Mouse (Mus musculus) retina, adult 2 months (tissue): ENCODE data around the gene A930033H14Rik.
A peak's percentile ranks its signal among the peaks of the same experiment; 100 is the strongest.

Experiments used
- DNase-seq: peaks from one replicate; pipeline ENCODE4 v3.0.0-alpha.2; 2012; ENCODE audit warnings: low read depth, low spot score

Gene A930033H14Rik

DNA sequence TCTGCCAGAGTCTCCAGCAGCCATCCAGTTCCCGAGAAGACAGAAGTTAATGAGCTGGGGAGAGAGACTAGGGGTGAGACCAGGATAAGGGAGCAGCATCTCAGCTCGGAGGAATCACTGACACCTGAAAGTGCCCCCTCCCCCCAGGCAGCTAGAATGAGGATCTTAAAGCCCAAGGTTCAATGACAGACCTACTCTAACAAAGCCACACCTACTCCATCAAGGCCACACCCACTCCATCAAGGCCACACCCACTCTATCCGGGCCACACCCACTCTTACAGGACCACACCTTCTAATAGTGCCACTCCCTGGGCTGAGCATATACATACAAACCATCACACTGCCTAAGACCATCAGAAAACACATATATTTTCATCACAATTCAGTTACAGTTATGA is 24.3 kb upstream of the A930033H14Rik start:
- DNase-seq, result no peak

DNA sequence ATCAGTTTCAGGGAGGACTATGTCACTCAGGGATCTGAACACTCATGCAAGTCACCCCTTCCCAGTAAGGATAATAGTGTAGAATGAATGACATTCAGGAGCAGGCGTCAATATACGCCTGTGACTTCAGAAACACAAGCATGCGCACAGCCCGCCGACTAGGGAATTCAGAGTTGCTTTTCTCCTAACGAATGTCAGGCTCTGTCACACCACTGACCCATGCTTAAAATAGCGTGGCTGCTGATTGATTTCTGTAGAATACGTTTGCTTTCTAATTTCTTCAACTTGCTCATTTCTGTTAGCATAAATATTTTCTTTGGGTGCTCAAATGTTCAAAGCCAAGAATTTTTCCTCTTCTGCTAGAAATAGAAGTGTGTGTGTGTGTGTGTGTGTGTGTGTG is 13.1 kb upstream of the A930033H14Rik start:
- DNase-seq, result no peak

DNA sequence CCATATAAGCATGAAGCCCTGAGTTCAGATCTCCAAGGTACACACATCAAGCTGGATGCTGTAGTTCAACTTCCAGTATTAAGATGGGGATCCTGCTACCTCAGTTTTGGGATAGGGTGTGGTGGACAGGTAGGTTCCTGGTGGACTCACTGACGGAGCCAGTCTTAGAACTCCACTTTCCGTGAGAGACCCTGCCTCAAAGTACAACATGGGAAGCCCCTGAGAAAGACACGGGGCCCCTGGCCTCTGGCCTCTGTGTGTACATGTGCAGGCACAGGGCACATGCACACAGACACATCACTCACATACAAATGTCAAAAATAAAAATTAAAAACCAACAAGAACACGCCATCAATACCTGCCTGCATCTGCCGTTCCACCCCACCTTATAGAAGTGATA is 12.6 kb upstream of the A930033H14Rik start:
- DNase-seq, result no peak

DNA sequence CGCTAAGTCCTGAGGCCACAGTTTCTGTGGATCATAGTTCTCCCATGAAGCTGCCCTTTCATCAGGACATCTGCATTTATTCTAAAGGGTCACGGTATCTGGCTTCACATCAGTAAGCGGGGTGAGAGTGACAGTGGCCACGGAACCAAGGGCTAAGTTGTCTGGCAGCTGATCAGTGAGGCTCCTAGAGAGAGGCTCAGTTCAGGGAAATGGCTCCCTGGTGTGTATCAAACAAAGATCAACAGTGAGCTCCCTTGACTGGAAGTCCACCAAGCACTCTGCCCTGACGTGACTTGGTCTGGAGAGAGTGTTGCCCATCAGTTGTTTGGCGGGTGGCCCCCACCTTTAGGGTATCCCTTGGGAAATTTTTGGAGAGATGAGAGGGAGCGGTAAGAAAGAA is 11.4 kb upstream of the A930033H14Rik start:
- DNase-seq, result no peak

DNA sequence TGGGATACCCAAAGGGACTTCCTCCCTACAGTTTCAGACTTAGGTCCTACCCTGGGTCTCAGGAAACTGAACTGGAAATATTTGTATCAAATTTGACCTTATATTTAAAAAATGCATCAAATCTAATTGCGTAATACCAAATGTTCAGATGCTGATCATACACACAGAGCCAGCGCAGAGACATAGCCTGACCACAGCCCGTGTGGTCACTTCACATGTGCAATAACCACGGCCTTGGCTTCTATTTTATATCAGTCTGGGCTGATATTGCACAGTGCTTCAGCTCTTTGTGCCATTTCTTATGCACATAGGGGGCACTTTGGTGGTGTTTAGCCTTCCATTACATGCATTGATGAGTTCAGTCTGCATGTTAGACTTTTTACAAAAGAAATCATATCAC is 10.3 kb upstream of the A930033H14Rik start:
- DNase-seq, result no peak

DNA sequence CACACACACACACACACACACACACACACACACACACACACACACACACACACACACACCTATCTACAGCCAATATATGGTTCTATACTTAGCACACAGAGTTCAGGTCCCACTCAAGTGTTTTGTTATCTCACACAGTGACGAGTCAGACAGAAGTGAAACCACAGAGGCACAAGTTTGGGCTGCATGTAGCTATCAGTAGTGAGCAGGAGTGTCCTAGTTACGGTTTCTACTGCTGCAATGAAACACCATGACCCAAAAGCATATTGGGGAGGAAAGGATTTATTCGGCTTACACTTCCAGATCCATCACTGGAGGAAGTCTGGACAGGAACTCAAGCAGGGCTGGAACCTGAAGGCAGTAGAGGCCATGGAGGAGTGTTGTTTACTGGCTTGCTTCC is 9.1 kb upstream of the A930033H14Rik start:
- DNase-seq, result no peak

DNA sequence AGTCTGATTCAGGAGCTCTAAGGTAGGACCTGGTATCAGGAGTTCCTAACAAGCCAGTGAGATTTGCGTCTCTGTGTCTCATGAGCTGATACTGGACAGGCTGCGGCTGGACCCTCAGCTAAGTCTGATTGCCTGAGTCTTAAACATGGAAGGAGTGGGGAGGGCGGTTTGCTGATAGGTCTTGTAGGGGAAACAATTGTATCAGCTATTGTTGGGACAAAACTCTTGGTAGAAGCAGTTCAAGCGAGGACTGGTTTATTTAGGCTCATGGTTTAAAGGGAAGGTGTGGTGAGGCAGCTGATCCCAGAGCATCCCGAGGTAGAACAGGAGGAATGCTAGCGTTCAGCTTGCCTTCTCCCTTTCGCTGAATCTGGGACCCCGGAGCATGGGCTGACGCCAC is 8.2 kb upstream of the A930033H14Rik start:
- DNase-seq, result no peak

DNA sequence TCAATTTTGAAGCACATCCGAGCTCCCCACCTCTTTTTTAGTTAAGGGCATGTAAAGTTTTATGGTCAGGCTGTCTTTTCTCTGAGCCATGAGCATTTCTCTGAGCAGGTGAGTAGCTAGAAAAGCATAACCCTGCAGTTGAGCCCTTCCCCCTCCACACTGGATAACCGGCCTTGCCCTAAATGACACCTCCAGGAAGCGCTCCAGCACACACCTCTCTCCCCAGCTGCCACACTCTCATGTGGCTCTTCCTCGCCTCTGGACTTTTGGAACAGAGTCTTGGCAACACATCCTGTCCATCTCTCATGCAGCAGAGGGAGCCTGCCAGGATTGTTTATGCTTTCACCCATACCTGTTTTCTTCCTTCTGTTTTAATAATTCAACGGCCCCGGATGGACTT is 7.4 kb upstream of the A930033H14Rik start:
- no peak for DNase-seq

DNA sequence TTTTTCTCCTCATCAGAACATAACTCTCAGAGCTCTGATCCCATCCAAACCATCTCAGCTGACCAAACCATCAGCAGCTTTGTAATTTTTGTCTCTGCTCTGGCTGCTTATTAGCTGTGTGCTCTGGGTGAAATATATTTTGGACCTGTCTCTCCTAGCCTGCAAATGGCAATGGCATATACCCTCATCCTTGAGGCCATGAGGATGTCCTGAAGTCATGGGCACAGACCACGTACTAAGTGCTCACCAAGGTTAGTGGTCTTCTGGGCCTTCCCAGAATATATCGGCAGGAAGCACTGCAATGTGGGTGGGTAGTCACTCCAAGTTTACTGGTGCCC is 6.4 kb upstream of the A930033H14Rik start:
- no peak for DNase-seq

DNA sequence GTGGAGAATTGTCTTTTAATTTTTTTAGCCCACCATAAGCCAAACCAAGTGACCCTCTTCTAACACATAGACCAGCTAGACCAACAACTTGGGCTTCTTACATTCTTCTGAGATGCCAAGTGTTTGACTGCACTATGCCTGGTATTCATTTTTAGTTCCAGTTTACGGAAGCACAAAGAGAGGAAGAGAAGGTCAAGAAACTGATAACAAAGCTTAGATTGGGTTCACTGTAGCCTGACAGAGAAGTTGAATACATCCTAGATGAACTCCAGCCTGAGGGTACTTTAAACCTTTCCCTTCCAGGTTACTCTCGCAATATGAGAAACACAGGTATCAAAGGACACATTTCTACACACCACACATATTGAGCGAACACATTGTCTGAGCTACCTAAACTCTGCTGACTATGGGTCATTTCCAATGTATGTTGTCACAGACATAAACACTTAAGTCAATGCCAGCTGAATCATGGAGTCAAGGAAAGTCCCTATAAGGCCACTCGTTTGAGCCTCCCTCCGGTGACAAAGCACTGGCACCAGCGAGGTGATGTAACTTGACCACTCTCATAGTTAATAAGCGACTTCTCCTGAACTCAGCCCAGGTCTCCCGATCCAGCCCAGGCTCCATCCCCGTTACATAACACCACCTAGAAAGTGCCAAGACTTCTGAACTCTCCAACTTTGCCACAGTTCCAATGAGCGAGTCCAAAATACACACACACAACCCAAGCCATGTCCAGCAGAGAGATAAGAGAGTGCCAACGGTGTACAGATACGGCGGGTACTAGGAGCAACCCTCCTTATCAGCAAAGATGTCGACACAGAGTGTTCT is 5.8 kb upstream of the A930033H14Rik start:
- no peak for DNase-seq

DNA sequence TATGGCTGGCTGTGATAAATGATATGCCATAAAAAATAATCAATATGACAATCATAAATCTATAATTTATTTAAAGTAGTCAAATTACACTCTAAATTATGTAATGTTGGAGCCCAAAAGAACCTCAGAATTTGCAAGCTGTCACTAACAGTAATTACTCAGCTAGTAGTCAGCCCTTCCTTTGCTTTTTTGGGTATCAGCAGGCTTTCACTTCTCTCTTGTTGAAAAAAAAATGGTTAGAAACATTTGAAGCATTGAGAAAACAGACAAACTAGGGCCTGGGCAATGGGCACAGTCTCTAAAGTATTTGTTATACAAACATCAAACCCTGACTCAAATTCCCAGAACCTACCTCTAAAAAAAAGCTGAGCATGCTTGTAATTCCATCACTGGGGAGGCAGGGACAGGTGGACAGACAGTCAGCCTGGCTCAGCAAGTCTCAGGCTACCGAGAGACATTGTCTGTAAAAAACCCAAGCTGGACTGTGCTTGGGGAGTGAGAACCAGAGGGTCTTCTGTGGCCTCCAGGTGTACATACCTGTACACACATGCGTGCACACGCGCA is 4.3 kb upstream of the A930033H14Rik start:
- DNase-seq, result no peak

DNA sequence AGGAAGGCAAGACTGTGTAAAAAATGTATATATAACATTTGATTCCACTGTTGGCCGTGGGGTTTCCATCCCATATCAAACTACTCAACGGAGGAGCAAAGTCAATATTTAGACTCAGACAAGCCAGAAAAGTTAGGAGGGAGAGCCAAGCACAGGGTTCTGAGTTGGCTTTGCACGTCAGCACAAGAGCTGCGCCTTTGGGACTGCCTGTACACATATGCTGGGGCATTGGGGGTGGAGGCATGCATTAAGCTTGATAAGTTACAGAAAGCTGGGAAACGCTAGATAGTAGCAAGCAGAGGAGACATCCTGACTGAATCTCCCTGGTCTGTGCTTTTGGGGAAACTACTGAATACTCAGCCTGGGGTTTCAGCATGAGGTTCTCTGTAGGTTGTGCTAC is 1.1 kb upstream of the A930033H14Rik start:
- DNase-seq, result no peak

DNA sequence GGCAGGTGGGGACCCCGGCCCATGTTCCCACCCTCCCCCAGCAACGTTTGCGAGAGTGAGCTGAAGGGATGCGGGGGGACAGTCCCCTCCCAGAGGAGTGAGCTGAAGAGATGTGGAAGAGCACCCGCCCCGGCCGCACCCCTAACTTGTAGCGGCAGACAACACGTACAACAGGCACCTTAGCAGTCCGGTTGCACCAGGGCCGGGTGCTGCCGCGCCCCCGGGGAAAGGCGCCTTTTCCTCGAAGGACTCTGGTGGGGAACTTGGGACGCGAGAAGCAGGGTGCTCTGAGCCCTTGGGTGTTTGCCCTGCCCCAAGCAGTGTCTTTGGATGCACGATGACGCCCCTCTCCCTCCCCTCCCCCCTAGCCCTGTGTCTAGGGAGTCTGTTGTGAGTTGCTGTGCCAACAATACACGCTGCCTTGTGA is 566 bp upstream of the A930033H14Rik start:
- DNase-seq, result no peak

DNA sequence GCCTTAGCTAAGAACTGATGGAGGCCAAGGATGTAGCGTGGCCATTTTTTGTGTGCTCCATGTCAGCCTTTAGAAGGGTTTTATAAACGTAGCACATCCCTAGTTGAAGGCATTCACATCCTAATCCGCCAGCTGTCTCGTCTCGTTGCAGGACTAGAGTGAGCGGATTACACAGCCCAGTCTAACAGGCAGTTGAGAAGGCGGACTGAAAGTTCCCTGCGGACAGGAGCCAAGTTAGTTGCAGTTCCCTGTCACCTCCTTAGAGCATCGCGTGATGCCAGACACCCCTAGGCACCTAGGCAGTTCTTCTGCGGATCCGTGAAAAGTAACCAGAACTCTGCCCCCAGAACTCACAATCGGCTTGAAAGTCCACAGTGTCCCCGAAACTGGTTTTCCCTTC is 922 bp downstream of the A930033H14Rik start:
- DNase-seq, result peak; percentile 79

DNA sequence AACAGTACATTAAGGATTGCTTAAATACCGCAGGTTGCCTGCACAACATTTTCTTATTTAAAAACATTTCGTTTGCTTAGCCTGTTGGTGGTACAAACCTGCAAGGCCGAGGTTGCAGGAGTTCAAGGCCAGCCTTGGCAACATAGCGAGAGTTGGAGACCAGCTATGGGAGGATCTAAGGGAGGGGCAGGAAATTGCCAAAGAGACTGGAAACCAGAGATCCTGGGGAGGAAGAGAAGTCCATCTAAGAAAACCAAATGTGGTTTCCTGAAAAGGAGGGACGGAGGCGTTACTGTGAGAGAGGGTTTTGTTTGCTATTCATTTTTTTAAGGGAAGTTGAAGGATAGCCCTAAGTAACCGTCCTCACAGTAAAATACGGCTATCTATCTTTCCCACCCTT is 1.3 kb downstream of the A930033H14Rik start:
- no peak for DNase-seq

DNA sequence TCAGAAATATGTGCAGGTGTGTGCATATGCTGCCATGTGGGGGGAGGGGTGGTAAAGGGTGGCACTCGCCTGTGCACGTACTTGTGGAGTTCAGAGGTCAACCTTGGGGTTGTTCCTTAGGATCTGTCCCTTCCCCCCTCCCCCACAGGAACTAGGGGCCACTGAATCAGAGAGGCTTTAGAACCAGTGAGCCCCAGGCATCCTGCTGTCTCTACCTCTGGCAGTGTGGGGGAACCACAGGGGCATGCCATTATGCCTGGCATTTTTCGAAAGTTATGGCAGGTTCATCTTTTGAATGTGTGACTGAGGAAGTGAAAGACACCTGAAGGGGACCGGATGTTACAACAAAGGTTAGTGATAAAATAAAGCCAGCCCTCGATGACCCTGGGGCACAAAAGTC is 2.2 kb downstream of the A930033H14Rik start:
- no peak for DNase-seq

DNA sequence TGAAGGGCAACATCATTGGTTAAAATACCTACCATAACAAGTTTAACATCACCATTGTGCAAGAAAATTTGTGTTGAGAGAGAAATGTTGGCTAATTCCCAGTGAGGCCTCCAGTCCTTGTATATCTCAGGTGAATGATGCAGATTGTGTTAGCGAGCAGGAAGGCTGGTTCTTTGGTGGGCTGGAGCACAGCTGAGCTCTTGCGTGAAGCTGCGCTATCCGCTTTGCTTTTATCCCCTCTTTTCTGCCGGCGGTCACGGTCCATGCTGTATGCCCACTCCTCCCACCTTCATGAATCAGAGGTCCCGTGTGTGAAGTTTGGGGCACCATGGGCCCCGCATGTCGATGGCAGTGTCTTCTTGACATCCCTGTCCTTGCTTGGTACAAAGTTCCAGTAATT is 2.9 kb downstream of the A930033H14Rik start:
- DNase-seq, result no peak

DNA sequence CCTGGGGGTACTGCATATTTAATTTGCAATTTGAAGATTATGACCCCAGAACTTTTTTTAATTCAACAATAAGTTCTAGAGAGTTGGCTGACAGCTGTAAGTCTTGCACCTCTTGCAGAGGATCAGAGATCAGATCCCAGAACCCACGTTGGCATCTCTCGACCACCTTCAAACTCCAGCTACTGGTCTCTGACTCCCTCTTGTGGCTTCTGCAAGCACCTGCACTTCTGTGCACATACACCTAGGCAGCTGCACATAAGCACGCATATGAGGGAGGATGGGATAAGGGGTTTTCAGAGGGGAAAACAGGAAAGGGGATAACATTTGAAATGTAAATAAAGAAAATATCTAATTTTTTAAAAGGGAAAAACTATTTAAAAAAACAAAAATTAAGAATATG is 4.2 kb downstream of the A930033H14Rik start:
- DNase-seq, result no peak

DNA sequence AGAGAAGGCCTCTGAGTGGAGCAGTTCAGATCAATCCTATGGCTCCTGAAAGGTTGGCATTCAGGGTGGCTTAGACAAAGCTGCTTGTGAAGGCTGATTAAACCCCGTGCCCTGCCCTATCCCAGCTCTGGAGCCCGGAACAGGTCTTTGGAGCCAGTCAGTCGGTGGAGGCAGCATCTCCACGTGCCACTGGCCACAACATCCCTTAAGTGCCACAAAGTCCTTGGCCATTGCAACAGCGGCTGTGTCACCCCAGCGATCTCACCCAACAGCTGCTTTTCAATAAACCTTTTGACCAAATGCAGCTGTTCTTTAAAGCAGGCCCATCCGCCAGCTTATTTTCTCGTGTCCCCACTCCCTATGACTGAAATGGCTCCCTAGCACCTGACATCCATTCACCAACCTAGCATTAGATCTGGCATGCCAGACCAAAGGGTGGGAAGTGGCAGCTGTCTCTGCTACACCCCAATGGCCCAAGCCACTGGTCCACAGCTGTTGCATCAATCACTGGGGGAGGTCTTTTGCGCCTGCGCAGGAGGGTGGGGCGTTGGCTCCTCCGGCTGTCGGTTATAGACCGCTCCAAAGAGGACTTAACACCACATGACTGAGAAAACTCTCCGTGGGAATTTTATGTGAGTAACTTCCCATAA is 4.8 kb downstream of the A930033H14Rik start:
- DNase-seq, result no peak

DNA sequence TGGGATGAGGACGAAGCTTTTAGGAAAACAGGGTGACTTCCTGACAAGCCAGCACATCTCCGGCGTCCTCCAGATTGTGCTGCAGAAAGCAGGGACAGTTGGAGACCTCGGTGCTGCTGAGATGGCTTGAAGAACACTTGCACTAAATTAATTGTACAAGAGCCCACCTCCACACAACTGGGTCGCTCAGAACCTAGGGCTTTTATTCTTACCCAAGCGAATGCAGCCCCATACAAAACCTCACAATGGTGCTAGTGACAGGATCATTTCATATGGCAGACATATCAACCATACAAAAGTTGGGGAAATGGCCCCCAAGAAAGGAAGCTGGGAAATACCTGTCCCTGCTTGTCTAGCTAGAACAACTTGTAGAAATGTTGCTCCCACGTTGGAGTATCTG is 5.4 kb downstream of the A930033H14Rik start:
- no peak for DNase-seq

DNA sequence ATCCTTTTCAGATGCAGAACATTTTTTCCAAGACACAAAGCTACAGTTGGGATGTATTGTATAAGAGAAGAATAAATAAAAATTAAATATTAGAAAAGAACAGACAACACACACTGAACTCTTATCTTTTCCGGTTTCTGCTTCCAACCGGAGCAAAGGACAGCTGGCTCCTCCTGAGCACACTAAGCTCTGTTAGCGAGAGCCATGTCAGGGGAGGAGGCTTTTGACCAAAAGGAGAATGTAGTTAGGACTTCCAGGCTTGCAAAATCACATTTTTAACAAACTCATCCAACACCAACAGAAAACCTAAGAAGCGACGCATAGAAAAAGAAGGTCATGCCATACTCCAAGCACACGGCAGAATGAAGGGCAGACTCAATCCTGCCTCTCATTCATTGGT is 6.8 kb downstream of the A930033H14Rik start:
- no peak for DNase-seq

DNA sequence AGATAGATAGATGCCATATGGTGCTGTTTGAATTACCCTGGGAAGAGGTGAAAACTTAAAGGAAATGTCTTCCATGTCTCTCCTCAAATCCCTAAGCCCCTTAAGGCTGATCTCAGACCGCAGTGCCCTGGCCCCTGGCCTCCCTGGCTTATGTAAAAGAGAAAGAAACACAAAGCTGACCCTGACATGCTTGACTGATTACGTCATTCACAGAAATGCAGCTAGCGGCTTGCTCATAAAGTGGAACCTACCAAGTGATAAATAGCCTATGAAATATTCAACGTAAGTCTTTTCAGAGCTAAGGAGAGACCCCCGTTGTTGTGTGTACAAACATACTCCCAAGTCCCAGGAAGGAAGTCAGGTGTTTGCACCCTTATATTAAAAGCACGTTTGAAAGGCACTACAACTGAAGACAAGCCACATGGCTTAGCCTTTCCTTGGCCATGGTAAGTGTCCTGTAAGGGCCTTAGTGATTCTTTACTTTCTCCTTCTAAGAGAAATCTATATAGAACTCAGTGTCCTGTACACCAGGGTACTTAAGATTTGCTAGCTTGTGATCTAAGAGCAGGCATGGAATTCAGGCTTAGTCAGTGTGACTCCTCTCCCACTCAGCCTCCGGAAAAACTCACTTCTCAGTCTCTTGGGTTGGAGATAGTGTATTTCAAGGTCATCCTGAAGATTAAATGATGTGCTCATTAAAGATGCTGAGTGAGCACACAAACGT is 8.1 kb downstream of the A930033H14Rik start:
- no peak for DNase-seq

DNA sequence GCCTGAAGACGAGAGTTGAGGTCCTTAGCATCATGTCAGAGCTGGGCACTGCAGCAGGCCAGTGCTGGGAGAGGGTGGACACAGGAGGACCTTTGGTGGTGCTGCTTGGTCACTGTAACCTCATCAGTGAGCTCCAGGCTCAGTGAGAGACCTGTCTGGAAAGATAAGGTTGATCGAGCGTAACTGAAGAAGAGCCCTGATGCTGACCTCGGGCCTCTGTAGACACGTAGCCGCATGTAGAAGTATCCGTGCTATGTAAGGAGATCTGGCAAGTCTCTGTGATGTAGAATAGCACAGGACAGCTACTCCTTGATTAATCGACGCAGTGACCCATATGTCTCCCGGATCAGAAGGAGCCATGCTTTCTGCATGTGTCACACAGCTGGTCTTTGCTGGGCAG is 19.2 kb downstream of the A930033H14Rik start:
- DNase-seq, result no peak
